Mouse (Mus musculus) cerebellum, postnatal 36 days (tissue): ENCODE results near the gene Mob2.

Experiments
- DNase-seq, 2 experiments: peaks; one replicate each; pipeline ENCODE4 v3.0.0; 2021 to 2022; ENCODE audit warnings: mixed read lengths in 2 of 2

Mob2 gene

DNA sequence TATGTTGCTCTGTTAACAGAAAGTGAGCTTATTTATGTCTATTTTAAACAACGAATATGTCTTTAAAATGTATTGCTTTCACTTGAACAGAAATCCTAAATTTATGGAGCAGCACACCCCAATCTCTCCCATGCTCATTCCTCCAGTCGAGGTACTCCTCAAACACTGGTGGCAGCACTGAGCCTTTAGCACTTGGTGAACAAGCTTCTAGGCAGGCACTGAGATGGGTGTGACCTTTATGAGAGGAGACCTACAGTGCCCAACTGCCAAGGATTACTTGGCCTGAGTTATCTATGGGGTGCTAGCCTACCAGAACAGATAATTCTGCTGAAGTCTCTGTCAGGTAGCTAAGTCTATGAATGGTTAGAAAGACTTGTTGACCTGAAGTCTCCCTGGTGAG is 41.2 kb downstream of the Mob2 start:
- no peak for DNase-seq

DNA sequence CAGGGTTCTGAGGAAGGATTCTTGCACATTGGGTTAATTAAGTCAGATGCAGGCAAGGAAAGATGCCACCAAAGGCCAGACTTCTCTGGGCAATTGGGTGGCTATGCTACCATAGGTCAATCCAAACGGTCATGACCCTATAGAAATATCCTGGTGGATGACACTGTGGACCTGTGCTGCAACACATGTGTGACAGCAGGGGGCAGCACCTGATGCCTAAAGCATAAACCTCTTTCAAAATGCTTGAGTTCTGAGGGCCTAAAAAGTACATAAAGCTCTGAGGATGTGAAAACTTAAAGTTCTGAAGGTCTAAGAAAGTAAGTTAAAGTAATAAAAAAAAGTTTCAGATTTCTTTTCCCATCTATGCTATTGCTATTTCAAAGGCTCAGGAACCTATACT is 44.3 kb downstream of the Mob2 start:
- DNase-seq: peak; percentile 45 to 46

DNA sequence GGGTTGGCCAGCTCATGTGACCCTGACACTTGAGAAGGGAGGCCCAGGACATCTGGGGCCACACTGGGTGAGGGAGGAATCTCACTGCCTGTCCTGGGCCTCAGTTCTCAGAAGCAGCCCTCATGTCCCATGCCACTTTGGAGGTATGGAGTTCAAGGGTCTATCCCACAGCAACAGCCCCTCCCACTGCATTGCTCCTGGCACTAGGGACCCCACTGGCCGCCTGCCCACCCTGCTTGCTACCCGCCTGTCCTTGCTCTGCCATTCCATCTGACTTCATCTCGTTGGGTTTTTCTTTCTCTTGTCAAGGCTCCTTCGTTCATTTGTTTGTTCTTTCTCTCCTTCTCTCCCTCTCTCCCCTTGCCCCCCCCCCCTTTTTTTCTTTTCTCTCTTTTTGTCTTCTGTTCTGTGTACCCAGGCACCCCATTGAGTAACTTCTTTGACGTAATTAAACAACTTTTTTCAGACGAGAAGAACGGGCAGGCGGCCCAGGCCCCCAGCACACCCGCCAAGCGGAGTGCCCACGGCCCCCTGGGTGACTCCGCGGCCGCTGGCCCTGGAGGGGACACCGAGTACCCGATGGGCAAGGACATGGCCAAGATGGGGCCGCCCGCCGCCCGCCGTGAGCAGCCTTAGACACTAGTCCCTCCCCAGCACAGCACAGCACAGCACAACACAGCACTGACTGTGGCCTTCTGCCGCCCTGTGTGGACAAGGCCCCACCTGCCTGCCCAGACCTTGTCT is 59.1 kb downstream of the Mob2 start:
- DNase-seq: no peak

DNA sequence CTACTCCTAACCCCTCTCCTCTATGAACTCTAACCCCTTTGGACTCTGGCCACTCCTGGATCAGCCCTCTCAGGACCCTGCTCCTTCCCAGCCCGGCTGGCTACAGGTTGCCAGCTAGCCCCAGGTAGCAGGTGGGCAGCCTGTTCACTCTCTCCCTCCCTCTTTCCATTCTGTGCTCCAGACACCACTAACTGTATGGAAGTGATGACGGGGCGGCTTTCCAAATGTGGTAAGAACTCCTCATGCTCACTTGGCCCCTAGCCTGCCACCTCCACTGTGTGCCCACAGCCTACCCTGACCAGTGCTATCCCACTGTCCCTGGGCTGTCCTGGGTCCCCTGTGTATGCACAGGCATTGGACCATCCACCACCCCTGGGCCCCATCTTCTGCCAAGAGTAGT is 60.2 kb downstream of the Mob2 start:
- peak; percentile 71 to 73 for DNase-seq

DNA sequence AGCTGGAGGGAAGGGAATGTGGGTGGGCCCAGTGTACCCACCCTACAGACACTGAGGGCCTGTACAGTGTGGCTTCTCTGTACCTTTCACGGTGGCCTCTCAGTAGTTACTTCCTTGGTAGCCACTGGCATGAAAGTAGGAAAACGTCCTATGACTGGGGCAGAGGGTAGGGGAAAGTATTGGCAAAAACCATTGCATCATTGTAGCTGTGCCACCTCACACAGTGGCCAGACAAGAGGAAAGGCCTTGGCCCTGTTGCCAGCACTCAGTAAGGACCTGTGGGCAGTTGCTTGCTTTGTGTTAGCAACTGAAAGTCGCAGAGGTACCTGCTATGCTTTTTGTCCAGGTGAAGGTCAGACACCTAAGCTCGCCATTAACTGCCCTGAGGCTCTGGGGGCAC is 66.7 kb downstream of the Mob2 start:
- no peak for DNase-seq

DNA sequence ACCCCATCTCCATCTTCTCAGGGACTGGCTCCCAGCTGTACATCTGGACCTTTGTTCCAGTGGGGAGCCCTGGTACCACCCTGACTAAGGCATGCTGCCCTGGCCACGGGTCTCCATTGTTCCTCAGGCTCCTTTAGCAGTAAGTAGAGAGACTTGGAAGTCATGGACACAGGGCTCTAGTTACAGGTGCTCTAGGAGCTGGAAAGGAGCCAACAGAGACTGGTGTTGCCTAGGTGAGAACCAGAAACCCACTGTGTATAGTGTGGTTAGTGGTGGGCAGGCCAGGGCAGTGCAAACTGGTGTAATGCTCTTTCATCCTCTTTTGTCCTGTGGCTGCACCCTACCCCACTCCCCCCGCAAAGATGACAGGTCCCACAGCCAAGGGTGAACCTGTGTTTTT is 69.7 kb downstream of the Mob2 start:
- DNase-seq: no peak

DNA sequence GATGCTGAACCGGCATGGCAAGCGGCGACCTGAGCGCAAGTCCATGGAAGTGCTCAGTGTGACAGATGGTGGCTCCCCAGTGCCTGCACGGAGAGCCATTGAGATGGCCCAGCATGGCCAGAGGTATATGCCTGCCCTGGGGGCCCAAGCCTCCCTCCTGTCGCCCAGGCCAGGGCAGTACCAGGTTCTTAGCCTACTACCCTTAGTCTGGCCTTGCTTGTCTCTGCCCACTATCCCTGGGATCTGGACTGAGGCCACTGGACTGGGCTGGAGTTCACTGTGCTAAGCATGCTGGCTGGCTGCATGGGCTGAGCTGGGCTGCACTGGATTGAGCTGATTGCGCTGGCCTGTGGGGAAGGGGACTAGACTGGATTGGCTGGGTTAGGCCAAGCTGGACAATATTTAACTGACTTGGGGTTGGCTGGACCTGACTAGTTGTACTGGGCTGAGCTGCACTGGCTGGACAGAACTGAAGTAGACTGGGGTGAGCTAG is 72.5 kb downstream of the Mob2 start:
- DNase-seq: peak; percentile 54 to 58

- DNase-seq: no peak
These were observed 79.6 kb downstream of the Mob2 start for GRCm38 (mm10) chr7:141981237-141981636.

DNA sequence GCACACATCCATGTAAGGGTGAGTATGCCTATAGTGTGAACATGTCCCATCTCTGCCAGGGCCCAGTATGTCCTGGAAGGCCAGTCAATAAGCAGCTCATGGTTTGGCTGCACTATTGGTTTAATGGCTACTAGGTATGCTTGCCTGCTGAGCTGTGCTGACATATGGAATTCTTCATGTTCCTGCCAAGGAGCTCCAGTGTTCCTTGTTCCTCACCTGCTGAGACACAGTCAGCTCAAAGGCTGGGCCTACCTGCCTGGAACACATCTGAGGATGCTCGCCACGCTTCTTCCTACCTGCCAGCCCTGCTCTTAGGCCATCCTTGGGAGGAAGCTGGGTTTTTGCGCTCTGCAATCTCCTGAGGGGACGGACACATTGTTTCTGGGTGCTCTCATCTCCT is 81.6 kb downstream of the Mob2 start:
- DNase-seq: peak in 1 of 2 experiments; percentile 40

DNA sequence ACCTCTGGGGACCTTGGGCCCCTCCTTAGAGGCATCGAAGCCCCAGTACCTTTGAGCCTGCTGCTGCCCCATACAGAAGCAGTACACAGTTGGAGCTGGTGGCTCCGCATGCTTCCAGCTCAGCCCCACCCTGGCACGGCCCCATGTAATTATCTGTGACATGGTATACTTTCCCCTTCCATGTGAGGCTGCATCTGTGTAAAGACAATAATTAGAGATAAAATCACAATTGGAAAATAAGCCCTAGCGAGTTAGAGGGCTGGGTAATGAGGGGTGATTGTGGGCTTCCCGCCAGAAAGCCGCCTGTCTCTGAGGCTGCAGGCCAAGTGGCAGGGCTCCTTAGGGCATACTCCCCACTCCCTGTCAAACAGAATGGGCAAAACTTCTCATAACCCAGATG is 82.9 kb downstream of the Mob2 start:
- DNase-seq: no peak

GRCm38 (mm10) chr7:141972831-141973619 is 87.8 kb downstream of the Mob2 start:
- peak; percentile 56 to 61 for DNase-seq

GRCm38 (mm10) chr7:141966281-141966680 is 94.6 kb downstream of the Mob2 start:
- no peak for DNase-seq

DNA sequence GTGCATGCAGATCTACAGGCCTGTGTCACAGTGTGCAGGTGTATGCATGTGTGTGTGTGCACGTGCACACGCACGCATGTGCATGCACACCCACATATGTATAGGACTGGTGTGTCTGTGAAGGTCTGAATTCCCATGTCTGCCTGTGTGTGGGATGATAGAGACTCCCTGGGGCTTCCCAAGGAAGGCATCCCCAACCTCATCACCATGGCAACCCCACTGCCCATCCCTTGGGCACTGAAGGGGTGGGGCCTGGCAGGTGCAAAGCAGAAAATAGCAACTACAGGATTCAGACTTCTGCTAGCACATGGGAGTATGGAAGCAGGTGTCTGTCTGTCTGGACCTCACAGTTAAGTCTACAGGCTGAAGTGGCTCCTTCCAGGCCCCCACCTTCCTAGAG is 98.3 kb downstream of the Mob2 start:
- no peak for DNase-seq

- peak; percentile 58 to 62 for DNase-seq
These were observed 99.4 kb downstream of the Mob2 start for GRCm38 (mm10) chr7:141961491-141961890.

GRCm38 (mm10) chr7:141960926-141961325 is 99.9 kb downstream of the Mob2 start:
- peak; percentile 57 to 60 for DNase-seq

- DNase-seq: no peak
These were observed 101.7 kb downstream of the Mob2 start for GRCm38 (mm10) chr7:141959133-141959532.
